Mouse (Mus musculus) cerebellum, adult 2 months (tissue): ENCODE data around the gene Cdkl5.

ENCODE experiments used
- CTCF ChIP-seq: fragments of 200-500 bp; IDR thresholded peaks from 2 replicates; pipeline ENCODE4 v1.5.1; 2011; ENCODE audit warnings: low read depth, mild to moderate bottlenecking, control low read depth, low read length, moderate library complexity, borderline replicate concordance; ENCODE audit not compliant: insufficient read depth
- POLR2A ChIP-seq: fragments of 200-500 bp; IDR thresholded peaks from 2 replicates; pipeline ENCODE4 v1.6.1; 2011; ENCODE audit warnings: low read length, control low read depth, borderline replicate concordance; ENCODE audit not compliant: insufficient read depth

DNA sequence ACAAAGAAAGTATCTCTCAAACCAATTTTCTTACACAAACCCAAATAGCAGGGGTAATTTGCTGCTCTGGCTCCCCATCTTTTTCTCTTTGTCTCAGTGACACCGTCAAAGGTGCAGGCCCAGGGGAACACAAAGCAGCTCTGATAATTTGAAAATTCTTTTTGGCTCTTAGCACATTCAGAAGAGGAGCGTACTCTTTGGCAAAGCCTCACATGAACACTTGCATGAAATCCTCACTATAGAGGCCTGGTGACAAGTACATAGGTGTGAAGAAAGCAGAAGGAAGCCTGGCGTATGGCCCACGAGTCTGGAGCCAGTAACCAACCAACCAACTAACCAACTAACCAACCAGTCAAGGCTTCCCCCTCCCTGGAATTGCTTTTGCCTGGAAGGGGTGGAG is 199.6 kb downstream of the Cdkl5 start:
- no peak for TF ChIP-seq CTCF
- TF ChIP-seq POLR2A = no peak
